Mouse (Mus musculus) liver, embryonic 11.5 days (tissue): ENCODE results near the gene Atp5s. TPM values are rescaled to one million over a fixed set of nuclear protein-coding genes. Genes with fewer than 3 reads are reported as not detected.

Experiments used
- ATAC-seq: fragments of 200-750 bp; cut with Nextera tagmentation; replicated peaks from 2 replicates; pipeline ENCODE4 v1.8.0; 2017; ENCODE audit warnings: moderate number of reproducible peaks, mild to moderate bottlenecking, moderate TSS enrichment, moderate library complexity; ENCODE audit not compliant: low FRiP score
- DNase-seq: peaks from one replicate; pipeline ENCODE4 v3.0.0-alpha.2; 2017; ENCODE audit warnings: low spot score
- H3K27ac ChIP-seq: fragments of 300-500 bp; sonication (generic); 2 replicates; pipeline ENCODE4 v1.5.1; 2014; ENCODE audit warnings: mild to moderate bottlenecking, low read depth, low read length, control low read depth
- H3K27me3 ChIP-seq: fragments of 300-500 bp; sonication (generic); replicated peaks from 2 replicates; pipeline ENCODE4 v1.6.1; 2014; ENCODE audit warnings: low read length, mixed read lengths; ENCODE audit not compliant: control insufficient read depth, insufficient read depth
- H3K36me3 ChIP-seq: fragments of 300-500 bp; sonication (generic); 2 replicates; pipeline ENCODE4 v1.6.1; 2014; ENCODE audit warnings: mild to moderate bottlenecking, low read length, moderate library complexity, mixed read lengths; ENCODE audit not compliant: control insufficient read depth, insufficient read depth
- H3K4me1 ChIP-seq: fragments of 300-500 bp; sonication (generic); replicated peaks from 2 replicates; pipeline ENCODE4 v1.6.1; 2014; ENCODE audit warnings: low read length, mixed read lengths; ENCODE audit not compliant: control insufficient read depth, insufficient read depth
- H3K4me2 ChIP-seq: fragments of 300-500 bp; sonication (generic); 2 replicates; pipeline ENCODE4 v1.6.1; 2014; ENCODE audit warnings: mild to moderate bottlenecking, control low read depth, moderate library complexity
- H3K4me3 ChIP-seq: fragments of 300-500 bp; sonication (generic); 2 replicates; pipeline ENCODE4 v1.5.1; 2014; ENCODE audit warnings: low read depth, low read length, control low read depth
- H3K9ac ChIP-seq: fragments of 300-500 bp; sonication (generic); 2 replicates; pipeline ENCODE4 v1.6.1; 2014; ENCODE audit warnings: low read depth, low read length, control low read depth
- H3K9me3 ChIP-seq: fragments of 300-500 bp; sonication (generic); 2 replicates; pipeline ENCODE4 v1.6.1; 2016; ENCODE audit warnings: low read length, inconsistent platforms, mixed read lengths; ENCODE audit not compliant: control insufficient read depth
- WGBS: fragments of 180-500 bp; shearing (Covaris S2); extraction: QIAGEN DNeasy Blood & Tissue Kit; methylation state at CpG from one replicate; pipeline ENCODE4 v1.1.7; 2014; 5-methylcytosine and 5-hydroxymethylcytosine counted together
- polyA plus RNA-seq: library from polyadenylated mRNA; unstranded; fragments of >200 nt; fragmentation: Nextera tagmentation; extraction: Ambion mirVana; gene quantifications from 2 replicates; pipeline ENCODE4 v1.2.1, GENCODE M21; 2014

Gene Atp5s
- polyA plus RNA-seq, 1 experiment from 2014 or later, result 34.3 TPM

DNA sequence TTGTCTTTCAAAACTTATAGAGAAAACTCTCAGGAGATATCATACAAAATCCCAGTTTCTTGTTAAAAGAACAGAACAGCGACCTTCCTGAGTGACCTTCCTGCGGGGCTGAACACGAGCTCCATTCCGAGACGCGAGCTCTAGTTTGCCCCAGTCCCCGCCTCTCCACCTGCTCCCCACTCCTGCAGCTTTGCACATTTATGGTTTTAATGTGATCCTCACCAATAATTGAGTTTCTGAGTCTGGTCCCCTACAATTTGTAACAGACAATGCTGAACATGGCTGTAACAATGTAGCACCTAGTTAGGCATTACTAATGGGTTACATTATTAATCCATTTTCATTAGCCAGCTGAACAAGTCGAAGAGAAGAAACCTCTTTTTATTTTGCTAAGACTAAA, 56.7 kb downstream of the Atp5s start:
- no peak overlapping the region for H3K4me2 ChIP-seq
- H3K4me3 ChIP-seq, result no peak overlapping the region
- H3K27me3 ChIP-seq, result no peaks in the 10 kb centered on the region
- H3K9ac ChIP-seq, result no peak overlapping the region
- 87% methylated on average over 8 of the region's 8 CpGs for WGBS
- ATAC-seq, result no peak
- no peaks in the 10 kb centered on the region for H3K36me3 ChIP-seq
- peaks cover 25% of the 10 kb centered on the region for H3K4me1 ChIP-seq
- H3K27ac ChIP-seq, result no peak overlapping the region
- H3K9me3 ChIP-seq, result no peaks in the 10 kb centered on the region
- DNase-seq, result no peak

- no peak overlapping the region for H3K4me3 ChIP-seq
- H3K27ac ChIP-seq, result peak overlapping the region; percentile 25; the same call in 1 of the 2 replicates
- 77% methylated on average over 10 of the region's 10 CpGs for WGBS
- peaks cover 21% of the 10 kb centered on the region for H3K4me1 ChIP-seq
- no peaks in the 10 kb centered on the region for H3K9me3 ChIP-seq
- DNase-seq (no peak), ATAC-seq (0 out of 2 replicates have a peak, but pooled peaks have one; percentile 11)
- H3K4me2 ChIP-seq, result 0 out of 2 replicates have a peak overlapping the region, but pooled peaks have one; percentile 12
- no peaks in the 10 kb centered on the region for H3K27me3 ChIP-seq
- no peaks in the 10 kb centered on the region for H3K36me3 ChIP-seq
- peak overlapping the region; percentile 40 for H3K9ac ChIP-seq
Measured at GRCm38 (mm10) chr12:69781935-69782650, 57.3 kb downstream of the Atp5s start.

GRCm38 (mm10) chr12:69783247-69784025, 58.7 kb downstream of the Atp5s start:
- Histone ChIP-seq H3K27ac (peak overlapping the region; percentile 51), H3K9ac (no peak overlapping the region), H3K4me2 (peak overlapping the region; percentile 17), H3K27me3 (peaks cover 2% of the 10 kb centered on the region; the same call in 1 of the 2 replicates), H3K36me3 (no peaks in the 10 kb centered on the region), H3K9me3 (no peaks in the 10 kb centered on the region), H3K4me3 (no peak overlapping the region), H3K4me1 (peaks cover 25% of the 10 kb centered on the region)
- DNase-seq (no peak), ATAC-seq (peak; percentile 94)
- 38% methylated on average over 6 of the region's 6 CpGs for WGBS

GRCm38 (mm10) chr12:69785471-69785870, 60.7 kb downstream of the Atp5s start:
- no peak overlapping the region for H3K9ac ChIP-seq

GRCm38 (mm10) chr12:69788380-69788779, 63.6 kb downstream of the Atp5s start:
- H3K36me3 ChIP-seq, result no peaks in the 10 kb centered on the region
- DNase-seq (no peak), ATAC-seq (no peak)
- H3K4me1 ChIP-seq, result peaks cover 21% of the 10 kb centered on the region
- peaks cover 10% of the 10 kb centered on the region for H3K27me3 ChIP-seq
- H3K27ac ChIP-seq, result no peak overlapping the region
- H3K4me2 ChIP-seq, result no peak overlapping the region
- WGBS, result 76% methylated on average over 5 of the region's 5 CpGs
- H3K9ac ChIP-seq, result no peak overlapping the region
- no peak overlapping the region for H3K4me3 ChIP-seq
- H3K9me3 ChIP-seq, result no peaks in the 10 kb centered on the region

More at GRCm38 (mm10) chr12:69785471-69785870, 60.7 kb downstream of the Atp5s start:
- H3K4me3 ChIP-seq, result no peak overlapping the region
- no peaks in the 10 kb centered on the region for H3K9me3 ChIP-seq
- no peak overlapping the region for H3K27ac ChIP-seq
- no peak for DNase-seq
- peaks cover 7% of the 10 kb centered on the region for H3K27me3 ChIP-seq
- peaks cover 25% of the 10 kb centered on the region for H3K4me1 ChIP-seq
- H3K4me2 ChIP-seq, result no peak overlapping the region
- 79% methylated on average over 9 of the region's 9 CpGs for WGBS
- no peak for ATAC-seq
- H3K36me3 ChIP-seq, result no peaks in the 10 kb centered on the region

DNA sequence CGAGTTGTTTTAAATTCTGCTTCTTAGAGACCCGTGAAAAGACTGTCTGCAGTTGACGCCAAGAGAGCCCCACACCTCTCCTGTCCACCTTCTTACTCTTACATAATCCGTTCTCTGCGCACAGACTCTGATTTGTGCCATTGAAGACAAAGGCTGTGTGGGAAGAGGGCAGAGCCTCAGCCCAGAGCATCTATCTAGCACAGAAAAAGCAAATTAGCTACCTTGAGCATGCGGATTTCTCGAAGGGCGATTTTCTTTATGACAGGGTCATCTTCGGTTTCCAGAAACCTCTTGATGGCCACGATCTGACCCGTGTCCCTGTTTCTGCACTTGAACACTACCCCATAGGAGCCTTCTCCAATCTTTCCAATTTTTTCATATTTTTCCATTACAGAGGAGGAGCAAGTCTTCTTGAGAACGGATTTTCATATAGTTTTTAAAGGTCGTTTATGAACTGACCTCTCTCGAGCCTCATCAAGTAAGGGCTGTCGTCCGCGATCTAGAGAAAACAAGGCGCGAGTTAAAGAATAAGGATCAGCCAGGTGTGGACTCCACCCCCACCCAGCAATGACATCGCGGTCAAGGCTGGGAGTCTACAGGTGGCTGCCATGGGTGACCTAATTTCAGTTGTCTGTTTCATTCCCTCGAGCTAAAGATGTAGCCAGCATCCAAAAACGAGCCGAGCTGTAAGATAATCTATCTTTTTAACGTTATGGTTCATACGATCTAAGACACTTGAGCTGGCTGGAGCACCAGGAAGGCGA, 65.2 kb downstream of the Atp5s start:
- ATAC-seq, result peak; percentile 37; the same call in 1 of the 2 replicates
- Histone ChIP-seq H3K27ac (no peak overlapping the region), H3K36me3 (no peaks in the 10 kb centered on the region), H3K27me3 (peaks cover 10% of the 10 kb centered on the region), H3K9me3 (no peaks in the 10 kb centered on the region), H3K4me3 (peak overlapping the region; percentile 59), H3K4me2 (peak overlapping the region; percentile 100), H3K9ac (peak overlapping the region; percentile 49; the same call in 1 of the 2 replicates), H3K4me1 (peaks cover 15% of the 10 kb centered on the region)
- DNase-seq, result no peak
- WGBS, result 36% methylated on average over 27 of the region's 27 CpGs

DNA sequence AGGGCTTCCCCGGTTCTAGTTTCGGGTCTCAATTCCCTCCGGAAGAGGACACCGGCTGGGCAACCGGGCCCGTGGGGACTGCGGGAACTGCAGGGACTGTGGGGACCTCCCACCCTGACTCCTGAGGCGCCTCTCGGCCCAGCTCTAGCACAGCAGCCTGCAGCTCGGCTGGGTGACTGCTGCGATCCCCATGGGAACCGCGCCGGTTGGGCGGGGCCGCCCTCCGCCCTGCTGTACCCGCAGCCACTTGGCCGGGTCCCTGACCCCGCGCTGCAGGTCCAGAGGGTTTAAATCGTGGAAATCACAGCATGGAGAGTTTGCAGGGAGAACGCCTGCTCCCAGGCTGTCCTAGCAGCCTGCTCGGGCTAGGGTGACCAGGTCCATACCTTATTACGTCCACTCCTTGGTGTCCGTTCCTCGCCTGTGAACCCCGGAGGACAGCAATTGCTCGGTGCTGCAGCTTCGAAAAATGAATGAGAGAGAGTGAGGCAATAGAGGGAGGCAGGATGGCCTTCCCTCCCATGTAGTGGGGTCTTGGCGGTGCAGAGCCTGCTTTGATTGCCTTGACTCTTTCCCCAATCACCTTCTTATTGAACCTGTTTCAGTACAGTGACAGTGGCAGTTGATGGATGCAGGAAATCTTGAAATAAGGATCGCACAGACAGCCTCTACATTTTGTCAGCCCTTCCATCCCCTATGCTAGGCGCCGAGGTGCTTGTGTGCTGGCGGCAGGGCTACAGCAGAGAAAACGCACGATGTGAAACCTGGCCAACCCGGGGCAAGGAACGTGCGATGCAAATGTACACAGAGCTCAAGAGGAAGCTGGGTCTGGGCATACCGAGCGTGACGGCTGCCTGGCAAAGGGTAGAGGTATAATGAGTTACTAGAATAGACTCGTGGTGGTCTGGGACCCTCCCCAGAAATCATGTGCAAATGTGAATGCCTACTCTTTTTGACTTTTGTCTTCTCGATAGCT, 66.1 kb downstream of the Atp5s start, which contains the start of gene Cdkl1:
Gene Cdkl1 (minus strand): TSS at position 738 of the 976 bp plus-strand sequence.
- H3K4me1 ChIP-seq, result peaks cover 15% of the 10 kb centered on the region
- peaks cover 10% of the 10 kb centered on the region for H3K27me3 ChIP-seq
- DNase-seq (peak; percentile 75), ATAC-seq (peak; percentile 89)
- peak within 1 kb of the TSS; percentile 59 for H3K4me3 ChIP-seq
- no peaks in the 10 kb centered on the region for H3K9me3 ChIP-seq
- H3K36me3 ChIP-seq, result no peaks in the 10 kb centered on the region
- no peak within 1 kb of the TSS for H3K27ac ChIP-seq
- H3K9ac ChIP-seq, result peak within 1 kb of the TSS; percentile 49; the same call in 1 of the 2 replicates
- 2% methylated on average over 45 of the region's 45 CpGs for WGBS
- H3K4me2 ChIP-seq, result peak within 1 kb of the TSS; percentile 100
